Mouse (Mus musculus) myocyte (in vitro differentiated cells): ENCODE data around the gene Spint1.

Experiments used
- CEBPB ChIP-seq: IDR thresholded peaks from 2 replicates; pipeline ENCODE4 v1.6.1; 2011; ENCODE audit warnings: mild to moderate bottlenecking, moderate library complexity; ENCODE audit not compliant: poor library complexity, insufficient read depth, severe bottlenecking
- E2F4 ChIP-seq: IDR thresholded peaks from one replicate; pipeline ENCODE4 v1.6.1; 2011; ENCODE audit warnings: mild to moderate bottlenecking, control low read depth, moderate library complexity; ENCODE audit not compliant: insufficient read depth
- MAX ChIP-seq: IDR thresholded peaks from one replicate; pipeline ENCODE4 v1.6.1; 2011; ENCODE audit warnings: low read depth, mild to moderate bottlenecking, control low read depth
- MYOD1 ChIP-seq, 3 experiments: IDR thresholded peaks; one replicate each; pipeline ENCODE4 v1.6.1; 2011; ENCODE audit warnings: control low read depth in 2 of 3, low read depth in 2 of 3, mild to moderate bottlenecking in 2 of 3, moderate library complexity in 1 of 3; ENCODE audit not compliant: insufficient read length in 2 of 3, control insufficient read depth in 1 of 3
- POLR2A ChIP-seq: IDR thresholded peaks from one replicate; pipeline ENCODE4 v1.6.1; 2011; ENCODE audit warnings: low read depth, mild to moderate bottlenecking, control low read depth, moderate library complexity; ENCODE audit not compliant: insufficient read length
- POLR2AphosphoS2 ChIP-seq: IDR thresholded peaks from one replicate; pipeline ENCODE4 v1.6.1; 2011; ENCODE audit warnings: low read depth, control low read depth; ENCODE audit not compliant: insufficient read length
- SRF ChIP-seq: IDR thresholded peaks from one replicate; pipeline ENCODE4 v1.6.1; 2011; ENCODE audit warnings: low read depth; ENCODE audit not compliant: control insufficient read depth, insufficient read length
- TCF12 ChIP-seq: IDR thresholded peaks from one replicate; pipeline ENCODE4 v1.6.1; 2011; ENCODE audit warnings: mild to moderate bottlenecking, control low read depth; ENCODE audit not compliant: poor library complexity, insufficient read depth, severe bottlenecking
- USF1 ChIP-seq: IDR thresholded peaks from one replicate; pipeline ENCODE4 v1.6.1; 2011; ENCODE audit warnings: low read depth, mild to moderate bottlenecking, control low read depth, moderate library complexity

DNA sequence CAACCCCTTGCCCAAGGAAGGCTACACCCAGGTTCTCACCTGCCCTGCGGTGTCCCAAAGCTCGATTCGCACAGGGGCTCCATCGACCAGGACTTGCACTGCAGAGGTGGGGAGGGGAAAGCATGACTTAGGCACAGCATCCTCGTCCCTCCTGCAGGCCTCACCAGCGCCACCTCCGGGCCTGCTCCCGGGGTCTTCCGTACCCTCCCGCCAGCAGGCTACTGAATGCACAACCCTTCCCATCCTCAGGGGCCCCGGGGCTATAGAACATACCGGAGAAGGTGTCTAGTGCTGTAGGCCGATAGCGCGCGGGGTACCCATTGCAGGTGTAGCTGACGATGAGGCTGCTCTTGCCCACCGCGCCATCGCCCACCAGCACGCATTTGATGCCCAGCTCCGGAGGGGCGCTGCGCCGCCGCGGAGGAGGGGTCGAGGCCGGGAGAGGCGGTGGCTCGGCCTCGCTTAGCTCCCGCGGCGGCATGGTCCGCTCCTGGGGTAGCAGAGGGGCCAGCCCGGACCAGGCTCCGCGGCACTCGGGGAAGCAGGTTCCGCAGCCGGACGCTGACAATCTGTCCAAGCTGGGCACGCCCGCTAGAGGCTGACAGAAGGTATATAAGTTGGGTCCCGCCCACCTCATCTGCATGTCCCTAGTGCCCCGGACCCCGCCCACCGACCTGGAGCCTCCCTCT lies 33.6 kb downstream of the Spint1 start, which contains the start of gene Rhov:
- TF ChIP-seq TCF12 (no peak), POLR2A (no peak), MYOD1 (IDR thresholded peaks at IDR 0.05; ENCODE audit: control insufficient read depth in 1 of 3, insufficient read length in 2 of 3, low read depth in 2 of 3) (no peak), SRF (no peak), MAX (no peak), USF1 (no peak), CEBPB (no peak), POLR2AphosphoS2 (no peak), E2F4 (no peak)
